Mouse (Mus musculus) heart, adult 9 months (tissue): ENCODE results near the gene Ucp2.
"Not testable (repeated sequence)": the region's sequence is repeated elsewhere in the genome, so short reads cannot be mapped to it uniquely, and the experiment has no call there.

Experiments used
- DNase-seq, 2 experiments: peaks; one replicate each; pipeline ENCODE4 v3.0.0; 2022; ENCODE audit warnings: low spot score in 2 of 2

Ucp2 gene

GRCm38 (mm10) chr7:100479100-100479822, 13.9 kb upstream of the Ucp2 start:
- DNase-seq: no peak

- no peak for DNase-seq
Measured at GRCm38 (mm10) chr7:100479823-100480164, 13.3 kb upstream of the Ucp2 start.

GRCm38 (mm10) chr7:100480175-100480574, 13.0 kb upstream of the Ucp2 start:
- no peak for DNase-seq

DNA sequence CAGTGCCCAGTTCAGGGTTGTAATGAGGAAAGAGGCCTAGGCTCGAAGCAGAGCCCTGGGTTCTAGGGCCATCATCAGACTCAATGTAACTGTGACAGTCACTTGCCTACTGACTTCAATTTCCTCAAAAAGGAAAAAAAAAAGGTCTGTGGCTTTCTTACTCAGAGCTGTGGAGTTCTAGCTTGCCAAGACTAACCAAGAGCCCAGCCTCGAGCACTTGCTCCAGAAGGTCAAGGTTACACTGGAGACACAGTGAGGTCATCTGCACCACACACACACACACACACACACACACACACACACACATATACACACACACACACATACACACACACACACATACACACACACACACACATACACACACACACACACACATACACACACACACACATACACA, 11.1 kb upstream of the Ucp2 start:
- not testable (repeated sequence) for DNase-seq

DNA sequence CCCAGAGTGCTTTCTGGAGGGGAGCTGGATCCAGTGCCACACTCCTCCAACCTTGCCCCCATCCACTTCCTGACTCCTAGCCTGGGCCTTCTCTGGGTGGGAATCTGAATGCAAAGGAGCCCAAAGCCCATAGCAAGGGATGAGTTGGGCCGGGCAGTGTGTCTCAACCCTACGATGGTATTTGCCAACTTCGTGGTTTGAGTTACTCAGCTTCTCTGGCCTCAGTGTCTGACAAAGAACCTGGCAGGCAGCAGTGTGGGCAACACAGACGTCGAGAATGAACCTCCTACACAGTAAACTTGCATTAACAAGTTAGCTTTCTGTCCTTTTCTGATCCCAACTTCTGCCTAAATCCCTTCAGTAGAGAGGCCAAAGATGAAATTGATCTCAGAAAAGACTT, 8.6 kb upstream of the Ucp2 start:
- no peak for DNase-seq

- DNase-seq: no peak
Measured at GRCm38 (mm10) chr7:100487301-100487700, 5.8 kb upstream of the Ucp2 start.

GRCm38 (mm10) chr7:100488474-100489048, 4.6 kb upstream of the Ucp2 start:
- no peak for DNase-seq

DNA sequence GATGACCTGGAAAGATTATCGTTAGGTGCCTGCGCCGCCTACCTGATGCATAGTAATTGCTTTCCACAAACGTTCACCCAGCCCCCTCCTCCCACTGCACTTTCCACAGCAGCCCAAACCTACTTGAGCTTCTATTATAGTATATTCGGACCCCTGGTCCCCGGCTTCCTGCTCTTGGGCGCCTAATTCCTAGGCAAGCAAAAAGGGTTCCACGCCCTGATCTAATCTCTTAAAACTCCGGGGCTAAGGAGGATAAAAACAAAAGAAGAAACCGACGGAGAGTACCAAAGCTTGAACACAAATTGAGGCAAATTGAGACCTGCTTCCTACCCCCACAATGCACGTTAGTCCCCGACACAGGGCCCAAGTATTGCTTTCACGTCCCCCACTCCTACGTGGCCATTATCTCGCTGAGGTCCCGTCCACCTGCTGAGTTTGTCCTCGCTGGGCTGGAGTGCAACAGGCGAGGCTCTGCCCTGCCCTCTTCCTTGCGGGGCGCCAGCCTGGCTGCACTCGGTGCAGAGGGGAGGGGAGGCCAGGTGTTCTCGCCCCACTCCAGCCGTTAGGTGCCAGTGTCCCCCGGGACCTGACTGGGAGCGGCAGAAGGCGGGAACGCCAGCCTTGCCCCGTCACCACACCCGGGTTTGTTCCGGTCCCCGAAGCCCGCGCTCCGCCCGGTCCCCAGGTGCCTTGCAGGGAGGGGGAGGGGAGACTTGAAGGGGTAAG, 583 bp upstream of the Ucp2 start:
- DNase-seq: no peak

DNA sequence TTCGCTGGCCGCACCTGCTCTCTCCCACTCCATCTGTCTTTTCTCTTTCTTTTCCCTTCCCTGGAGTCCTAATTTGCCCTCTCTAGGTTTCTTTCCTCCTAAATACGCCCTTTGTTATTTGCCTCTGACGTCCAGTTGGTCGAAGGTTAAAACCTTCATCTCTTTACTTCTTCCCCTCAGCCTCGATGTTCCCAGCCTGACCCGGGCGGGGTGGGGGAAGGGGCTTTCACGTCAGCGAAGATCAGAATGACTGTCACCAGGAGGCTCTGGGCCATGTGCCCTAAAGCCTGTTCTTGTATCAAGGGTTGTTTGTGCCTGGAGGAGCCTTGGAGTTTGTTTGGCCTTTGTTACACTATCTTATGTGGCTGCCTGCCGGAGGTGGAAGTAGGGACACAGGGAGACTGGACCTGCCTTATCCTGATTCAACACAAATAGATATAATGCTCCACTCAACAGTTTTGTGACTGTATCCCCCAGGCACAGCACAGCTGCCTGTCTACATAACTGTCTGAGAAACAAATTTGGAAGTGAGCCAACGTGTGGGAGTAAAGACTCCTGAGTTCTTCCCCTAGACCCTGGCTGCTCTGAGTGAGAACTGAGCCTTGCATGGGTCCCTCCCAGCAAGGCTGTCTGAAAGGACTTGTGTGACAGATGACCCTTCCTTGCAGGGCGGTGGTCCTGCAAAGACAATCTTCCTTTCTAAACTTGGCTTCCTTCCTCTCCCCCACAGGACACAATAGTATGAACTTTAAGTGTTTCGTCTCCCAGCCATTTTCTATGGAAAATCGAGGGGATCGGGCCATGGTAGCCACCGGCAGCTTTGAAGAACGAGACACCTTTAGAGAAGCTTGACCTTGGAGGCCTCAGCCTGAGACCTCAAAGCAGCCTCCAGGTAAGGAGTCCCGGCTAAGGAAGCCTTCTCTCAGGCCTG, 612 bp downstream of the Ucp2 start:
- peak; percentile 52 to 58 for DNase-seq

DNA sequence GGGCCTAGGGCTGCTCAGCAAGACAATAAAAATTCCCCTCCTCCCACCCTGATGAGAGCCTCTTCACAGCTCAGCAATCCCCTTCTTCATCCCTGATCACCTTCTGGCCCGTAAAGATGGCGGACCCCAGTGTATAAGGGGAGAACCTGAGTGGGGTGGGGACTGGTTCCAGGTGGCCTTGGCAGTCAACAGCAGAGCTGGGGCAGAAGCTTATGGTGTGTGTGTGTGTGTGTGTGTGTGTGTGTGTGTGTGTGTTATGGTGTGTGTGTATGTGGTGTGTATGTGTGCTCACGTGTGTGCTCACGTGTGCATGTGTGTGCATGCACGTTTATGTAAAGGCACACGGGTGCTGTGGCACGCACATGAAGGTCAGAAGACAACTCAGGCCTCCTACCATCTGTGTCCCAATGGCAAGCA, 1.3 kb downstream of the Ucp2 start:
- no peak for DNase-seq

DNA sequence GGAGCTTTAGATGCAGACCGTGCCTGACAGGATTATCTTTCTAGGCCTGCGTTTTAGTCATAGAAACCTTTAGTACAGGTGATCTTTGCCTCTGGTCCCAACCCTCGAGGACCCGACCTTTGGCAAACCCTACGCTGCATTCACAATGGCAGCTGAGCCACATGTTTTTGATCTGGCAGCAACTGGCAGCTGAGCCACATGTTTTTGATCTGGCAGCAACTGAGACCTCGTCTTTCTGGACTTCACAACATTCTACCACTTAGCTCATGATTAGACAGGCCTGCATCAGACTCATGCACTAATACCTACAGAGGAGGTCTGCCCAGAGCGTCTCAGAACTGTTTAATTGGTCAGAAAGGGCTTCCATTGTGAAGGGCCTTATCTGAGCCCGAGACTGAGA, 1.9 kb downstream of the Ucp2 start:
- DNase-seq: peak in 1 of 2 experiments; percentile 43

DNA sequence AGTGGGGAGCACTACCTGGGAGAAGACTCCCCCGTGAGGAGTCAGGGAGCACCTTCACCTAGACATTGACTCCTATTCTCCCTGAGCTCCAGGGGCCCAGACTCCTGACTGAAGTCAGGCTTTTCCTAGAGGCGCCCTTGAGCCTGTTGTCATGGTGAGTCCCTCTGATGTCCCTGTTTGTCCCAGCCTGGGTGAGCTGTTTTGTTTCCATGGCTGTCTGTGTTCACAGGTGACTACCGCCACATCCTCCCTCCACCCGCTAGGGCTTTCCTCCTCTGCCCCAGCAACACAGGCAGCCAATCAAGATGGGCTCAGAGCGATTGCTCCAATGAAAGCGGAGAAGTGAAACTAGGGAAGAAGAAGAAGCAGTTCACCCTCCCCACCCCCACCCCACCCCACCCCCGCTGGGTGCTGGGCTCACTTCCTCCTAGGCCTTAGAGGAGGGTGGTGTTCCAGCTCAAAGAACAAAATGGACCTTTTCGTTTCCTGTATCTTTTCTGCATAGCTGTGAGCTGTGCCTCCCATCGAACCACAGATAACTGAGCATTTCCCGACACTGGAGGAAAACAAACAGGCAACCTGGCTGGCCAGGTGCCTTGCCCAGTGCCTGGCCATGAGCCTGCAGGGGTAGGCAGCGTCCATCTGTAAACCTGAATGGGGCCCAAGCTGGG, 2.6 kb downstream of the Ucp2 start:
- DNase-seq: peak; percentile 85 to 90

DNA sequence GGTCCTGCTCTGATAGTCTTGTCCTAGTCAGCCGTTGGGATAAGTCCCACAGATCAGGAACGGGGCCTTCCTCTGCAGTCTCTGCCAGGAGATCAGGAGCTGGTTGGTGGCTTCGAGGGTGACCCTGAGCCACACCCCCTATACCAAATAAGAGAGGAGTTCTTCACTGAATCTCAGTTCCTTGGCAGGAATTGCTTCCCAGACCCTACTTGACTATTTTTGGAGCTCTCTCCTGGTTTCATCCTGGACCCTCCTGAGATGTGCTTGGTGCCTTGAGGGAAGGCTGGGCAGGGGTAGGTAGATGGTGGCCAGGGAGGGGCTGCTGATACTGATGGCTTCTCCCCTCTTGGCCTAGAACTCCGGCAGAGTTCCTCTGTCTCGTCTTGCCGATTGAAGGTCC, 3.2 kb downstream of the Ucp2 start:
- no peak for DNase-seq

DNA sequence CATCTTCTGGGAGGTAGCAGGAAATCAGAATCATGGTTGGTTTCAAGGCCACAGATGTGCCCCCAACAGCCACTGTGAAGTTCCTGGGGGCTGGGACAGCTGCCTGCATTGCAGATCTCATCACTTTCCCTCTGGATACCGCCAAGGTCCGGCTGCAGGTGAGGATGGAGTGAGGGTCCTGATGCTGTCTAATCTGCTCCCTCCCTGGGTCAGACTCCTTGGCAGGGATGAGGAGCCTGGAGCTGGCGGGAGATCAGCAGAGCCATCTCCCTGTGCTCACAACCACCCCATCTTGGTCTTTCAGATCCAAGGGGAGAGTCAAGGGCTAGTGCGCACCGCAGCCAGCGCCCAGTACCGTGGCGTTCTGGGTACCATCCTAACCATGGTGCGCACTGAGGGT, 3.7 kb downstream of the Ucp2 start:
- DNase-seq: no peak

DNA sequence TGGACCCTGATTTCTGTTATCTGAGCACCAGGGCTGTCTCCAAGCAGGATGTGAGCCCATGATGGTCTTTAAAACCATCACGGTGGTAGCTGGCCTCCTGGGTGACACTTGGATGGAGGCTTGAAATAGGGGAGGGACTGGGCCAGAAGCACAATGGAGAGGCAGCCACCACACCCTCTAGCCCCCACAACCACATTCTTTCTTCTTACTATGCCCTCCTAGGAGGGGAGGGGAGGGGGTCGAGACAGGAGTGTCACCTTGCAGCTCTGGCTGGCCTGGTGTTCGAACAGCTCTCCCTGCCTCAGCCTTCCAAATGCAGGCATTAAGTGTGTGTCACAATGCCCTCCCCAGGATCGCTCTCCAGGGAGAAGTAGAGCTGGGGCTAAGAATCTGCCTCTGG, 4.3 kb downstream of the Ucp2 start:
- no peak for DNase-seq

- no peak for DNase-seq
Measured at GRCm38 (mm10) chr7:100497982-100498381, 4.8 kb downstream of the Ucp2 start.

DNA sequence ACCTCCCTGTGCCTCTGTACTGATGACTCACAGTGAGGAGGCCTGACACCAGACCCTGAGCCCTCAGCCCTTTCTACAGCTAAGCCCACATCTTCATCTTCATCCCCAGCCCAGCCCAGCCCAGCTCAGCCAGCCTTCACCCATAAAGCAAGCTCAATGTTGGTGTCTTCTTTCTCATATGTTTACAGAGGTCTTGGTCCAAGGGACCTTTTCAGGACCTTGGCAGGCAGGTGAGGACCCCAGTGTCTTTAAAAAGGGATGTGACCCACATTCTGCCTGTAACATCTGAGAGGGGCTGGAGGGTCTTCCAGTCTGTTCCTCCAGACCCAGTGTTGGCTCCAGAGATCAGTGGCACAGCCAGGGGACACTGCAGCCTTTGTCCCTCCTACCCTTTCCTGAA, 6.3 kb downstream of the Ucp2 start:
- DNase-seq: no peak

GRCm38 (mm10) chr7:100500276-100500977, 7.3 kb downstream of the Ucp2 start:
- no peak for DNase-seq

GRCm38 (mm10) chr7:100501027-100501843, 8.1 kb downstream of the Ucp2 start:
- no peak for DNase-seq

DNA sequence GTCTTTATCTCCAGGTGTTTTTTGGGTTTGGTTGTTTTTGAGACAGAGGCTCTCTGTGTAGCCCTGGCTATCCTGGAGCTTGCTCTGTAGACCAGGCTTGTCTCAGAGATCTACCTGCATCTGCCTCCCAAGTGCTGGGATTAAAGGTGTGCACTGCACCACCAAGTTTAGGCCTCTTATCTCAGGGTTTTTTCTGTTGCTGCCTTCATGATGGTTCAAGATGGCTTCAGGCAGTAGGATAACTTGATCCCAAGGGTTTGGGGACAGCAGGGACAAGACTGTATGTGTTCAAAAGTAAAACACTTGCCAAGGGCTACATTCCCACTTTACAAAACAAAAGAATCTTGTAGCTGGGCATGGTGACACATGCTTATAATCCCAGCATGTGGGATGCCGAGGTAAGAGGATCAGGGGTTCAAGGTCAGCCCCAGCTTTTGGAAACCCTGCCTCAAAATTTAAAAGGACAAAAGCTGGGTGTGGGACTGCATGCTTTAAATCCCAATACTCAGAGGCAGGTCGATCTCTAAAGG, 8.8 kb downstream of the Ucp2 start:
- no peak for DNase-seq
